Mouse (Mus musculus) fibroblast of lung, adult 2 months (primary cell): ENCODE results near the gene Med23.

ENCODE experiments used
- DNase-seq: peaks from one replicate; pipeline ENCODE4 v3.0.0-alpha.2; 2011; ENCODE audit warnings: low read depth

Gene Med23

DNA sequence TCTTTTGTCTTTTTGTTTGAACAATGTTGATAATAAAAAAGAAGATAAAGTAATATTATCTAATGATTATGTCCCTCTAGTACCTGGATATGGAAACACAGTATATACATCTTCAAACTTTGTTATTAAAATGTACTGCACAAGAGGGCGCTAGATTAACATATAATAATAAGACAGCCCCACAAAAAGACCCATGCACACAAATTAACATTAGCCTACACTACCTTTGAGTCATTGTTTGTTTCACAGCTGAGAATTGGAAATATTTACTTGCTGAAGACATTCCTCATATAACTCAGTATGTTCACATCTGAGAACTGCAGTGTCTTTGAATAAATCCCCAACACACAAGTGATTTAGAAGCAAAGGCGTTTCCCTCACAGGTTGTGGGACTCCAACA, 91.3 kb downstream of the Med23 start:
- DNase-seq, result peak; percentile 3

DNA sequence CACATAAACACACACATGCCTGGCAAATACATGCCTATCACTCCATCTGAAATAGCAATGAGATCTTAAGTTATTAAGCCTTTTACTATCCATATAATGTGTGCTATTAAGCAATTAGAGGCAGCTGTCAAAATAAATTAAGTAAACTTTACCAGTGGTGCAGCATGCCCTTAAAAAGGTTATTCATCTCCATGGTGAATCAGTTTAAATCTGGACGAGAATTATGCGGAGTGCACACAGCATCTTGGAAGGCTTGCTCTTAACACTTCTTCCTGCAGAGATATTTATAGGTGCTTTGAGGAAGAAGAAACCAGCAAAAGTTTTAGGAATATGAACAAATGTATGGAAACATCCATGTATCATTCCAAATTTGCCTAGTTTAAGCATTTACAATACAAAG, 92.1 kb downstream of the Med23 start:
- no peak for DNase-seq
